Mouse (Mus musculus) thymus, adult 18-20 months (tissue): ENCODE measurements around the gene Gm7879.
A peak's percentile ranks its signal among the peaks of the same experiment; 100 is the strongest.
"Not testable (repeated sequence)": the region's sequence is repeated elsewhere in the genome, so short reads cannot be mapped to it uniquely, and the experiment has no call there.

Experiments used
- DNase-seq, 2 experiments: peaks; one replicate each; pipeline ENCODE4 v3.0.0; 2022; ENCODE audit warnings: mixed read lengths in 2 of 2

Gene Gm7879

GRCm38 (mm10) chr5:43912844-43913243 lies at the start of gene Gm7879:
TSS of gene Gm7879 (plus strand) at chr5:43913144.
- DNase-seq = not testable (repeated sequence)

DNA sequence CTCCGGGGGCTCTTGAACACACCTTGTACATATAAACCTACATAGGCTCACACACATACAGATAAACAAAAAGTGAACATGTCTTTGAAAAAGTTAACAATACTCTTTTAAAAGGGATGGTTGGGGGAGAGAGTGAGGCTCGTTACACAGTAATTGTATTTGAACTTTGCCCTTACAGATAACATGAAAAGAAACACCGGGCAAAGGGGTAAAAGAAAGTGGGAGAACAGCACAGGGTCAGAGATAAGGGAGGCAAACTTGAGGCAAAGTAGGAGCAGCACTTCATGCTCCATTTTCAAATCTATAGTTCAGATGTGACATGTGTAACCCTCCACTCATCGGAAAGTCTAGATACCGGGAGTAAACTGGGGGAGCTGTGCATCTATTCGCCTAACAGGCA lies 49.3 kb upstream of the Gm7879 start:
- no peak for DNase-seq

DNA sequence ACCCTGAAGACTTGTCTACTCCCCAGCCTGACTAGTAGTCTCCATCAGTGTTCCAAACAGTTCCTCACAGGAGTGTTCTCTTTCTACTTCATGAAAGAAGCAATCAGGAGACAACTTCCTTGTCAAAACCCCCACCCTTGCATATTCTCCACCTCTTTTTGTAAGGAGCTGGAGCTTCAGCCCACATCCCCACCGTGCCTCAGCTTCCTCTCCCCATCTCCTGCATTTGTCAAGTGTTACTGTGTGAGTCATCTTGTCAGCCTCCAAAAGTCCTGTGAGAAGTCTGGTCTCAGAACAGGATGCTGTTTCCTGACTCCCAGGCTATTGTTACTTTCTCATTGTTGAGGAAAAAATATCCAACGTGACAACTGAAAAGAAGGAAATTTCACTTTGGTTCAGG lies 47.6 kb upstream of the Gm7879 start:
- no peak for DNase-seq

- no peak for DNase-seq
These were observed 44.7 kb upstream of the Gm7879 start, which contains the start of gene Cd38 for GRCm38 (mm10) chr5:43868253-43868652. TSS of gene Cd38 (plus strand) at chr5:43868553.

DNA sequence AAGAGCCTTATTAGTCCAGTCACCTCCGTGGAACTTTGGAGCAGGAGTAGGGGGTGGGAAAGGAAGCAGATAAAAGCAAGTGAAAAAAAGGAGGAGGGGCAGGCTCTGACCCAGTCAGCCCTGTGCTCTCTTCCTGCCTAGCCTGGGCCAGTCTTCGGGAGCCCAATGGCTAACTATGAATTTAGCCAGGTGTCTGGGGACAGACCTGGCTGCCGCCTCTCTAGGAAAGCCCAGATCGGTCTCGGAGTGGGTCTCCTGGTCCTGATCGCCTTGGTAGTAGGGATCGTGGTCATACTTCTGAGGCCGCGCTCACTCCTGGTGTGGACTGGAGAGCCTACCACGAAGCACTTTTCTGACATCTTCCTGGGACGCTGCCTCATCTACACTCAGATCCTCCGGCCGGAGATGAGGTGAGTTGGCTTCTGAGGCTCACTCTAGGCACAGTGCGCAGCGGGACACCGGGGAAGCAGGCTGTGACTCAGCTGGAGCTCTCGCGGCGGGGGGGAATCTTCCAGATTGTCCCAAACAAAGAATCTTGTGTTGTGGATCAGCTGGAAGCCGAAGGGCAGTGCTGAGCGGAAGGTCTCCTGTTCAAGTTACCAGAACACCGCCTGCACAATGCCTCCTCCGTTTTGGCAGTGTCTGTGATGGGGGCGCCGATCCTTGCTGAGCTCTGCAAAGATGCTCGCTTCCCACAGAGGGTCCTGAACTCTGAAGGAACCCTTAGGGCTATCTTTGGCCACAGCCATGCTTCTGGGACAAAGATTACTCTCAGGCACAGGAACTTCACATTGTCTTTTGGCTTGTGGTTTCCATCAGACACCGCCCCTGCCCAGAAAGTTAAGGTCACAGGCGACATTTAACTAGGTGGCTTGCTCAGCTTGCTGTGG lies 44.0 kb upstream of the Gm7879 start:
- peak; percentile 5 to 6 for DNase-seq

DNA sequence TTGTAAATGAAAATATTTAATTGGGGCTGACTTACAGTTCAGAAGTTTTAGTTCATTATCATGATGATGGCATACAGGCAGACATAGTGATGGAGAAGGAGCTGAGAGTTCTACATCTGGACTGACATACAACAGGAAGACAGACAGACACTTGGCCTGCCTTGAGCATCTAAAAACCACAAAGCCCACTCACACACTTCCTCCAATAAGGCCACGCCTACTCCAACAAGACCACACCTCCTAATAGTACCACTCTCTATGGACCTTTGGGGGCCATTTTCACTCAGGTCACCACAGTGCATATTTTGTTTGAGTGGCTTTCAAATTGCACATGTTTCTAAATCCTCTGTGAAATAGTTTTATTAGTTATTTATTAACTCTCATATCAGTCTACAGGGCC lies 41.1 kb upstream of the Gm7879 start:
- DNase-seq = no peak

DNA sequence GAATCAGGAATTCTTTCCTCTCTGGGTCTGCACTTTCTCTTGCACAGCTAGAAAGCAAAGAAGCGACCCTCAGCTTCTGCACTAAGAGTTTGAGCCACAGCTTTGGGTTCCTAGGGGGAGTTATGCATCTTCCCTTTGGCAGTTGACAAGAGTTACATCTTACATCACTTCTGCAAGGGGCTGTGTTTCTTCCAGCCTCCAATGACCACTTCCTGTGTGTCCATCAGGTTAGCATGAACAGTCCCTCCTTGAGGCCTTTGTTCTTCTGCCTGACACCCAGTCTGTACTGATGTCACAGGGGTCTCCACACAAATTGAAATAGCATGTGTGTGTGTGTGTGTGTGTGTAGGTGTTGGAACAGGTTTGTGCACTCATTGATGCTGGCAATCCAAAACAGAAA lies 40.3 kb upstream of the Gm7879 start:
- no peak for DNase-seq

DNA sequence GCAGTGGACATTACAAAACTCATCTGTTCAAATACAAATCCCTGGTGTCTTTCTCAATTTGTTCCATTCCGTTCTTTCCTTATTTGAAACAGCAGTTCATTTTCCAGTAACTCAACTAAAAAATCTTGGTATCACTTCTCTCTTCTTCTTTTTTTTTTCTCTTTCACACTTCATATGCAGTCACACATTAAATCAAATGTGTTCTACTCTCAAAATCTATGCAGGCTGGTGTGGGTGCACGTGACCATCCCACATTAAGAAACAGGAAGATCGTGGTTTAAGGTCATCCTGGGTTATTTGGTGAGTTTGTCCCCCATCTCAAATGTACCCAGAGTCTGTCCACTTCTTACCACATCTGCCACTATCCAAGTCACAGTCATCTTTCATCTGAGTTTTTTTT lies 30.9 kb upstream of the Gm7879 start:
- no peak for DNase-seq

DNA sequence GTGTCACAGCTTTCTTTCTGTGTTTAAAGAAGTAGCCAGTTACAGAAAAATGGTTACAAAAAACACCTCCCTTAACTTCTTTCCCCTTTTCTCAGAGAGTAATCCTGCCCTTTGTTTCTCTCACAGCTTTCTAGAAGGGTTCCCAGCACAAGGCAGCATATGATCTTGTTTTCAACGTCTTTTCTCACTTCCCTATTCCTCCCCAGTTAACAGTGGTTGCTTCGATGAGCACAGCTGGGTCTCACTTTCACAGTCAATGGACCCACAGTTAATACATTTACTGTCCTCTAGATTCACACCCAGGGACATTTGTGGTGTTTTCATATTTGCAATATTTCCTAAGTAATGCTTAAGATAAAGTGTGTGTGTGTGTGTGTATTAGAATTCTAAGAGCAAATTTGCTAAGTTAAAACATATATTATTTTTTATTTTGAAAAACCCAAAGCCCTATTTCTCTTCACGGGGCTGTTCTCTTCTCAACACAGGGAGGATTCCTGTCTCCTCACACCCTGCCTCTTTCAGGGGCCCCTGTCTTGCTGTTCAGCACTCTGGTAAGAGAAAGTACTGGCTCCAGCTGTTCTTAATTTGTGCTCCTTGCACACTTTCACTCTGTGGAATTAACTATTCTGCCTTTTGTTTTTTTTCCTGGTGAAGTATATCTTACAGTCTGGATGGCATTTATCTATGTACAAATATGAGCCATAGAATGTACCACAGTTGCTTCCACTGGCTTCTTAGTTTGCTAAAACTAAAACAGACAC lies 27.7 kb upstream of the Gm7879 start:
- DNase-seq = no peak

DNA sequence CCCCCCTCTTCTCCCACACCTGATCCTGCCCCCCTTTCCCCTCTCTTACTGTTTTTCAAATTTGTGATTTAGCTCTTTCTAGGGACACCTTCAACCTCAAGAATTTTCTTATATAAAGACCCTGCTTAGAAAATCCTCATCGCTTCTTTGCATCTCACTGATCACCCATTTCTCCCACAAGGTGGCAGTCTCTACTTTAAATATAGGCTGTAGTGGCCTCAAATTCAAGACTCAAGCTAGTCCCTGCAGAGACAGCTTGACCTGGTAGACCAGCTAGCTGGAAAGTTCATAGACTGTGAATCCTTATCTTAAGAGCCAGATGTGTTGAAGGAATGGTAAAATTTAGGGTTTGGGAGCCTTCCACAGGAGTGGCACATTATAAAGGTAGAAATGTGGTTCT lies 20.6 kb upstream of the Gm7879 start:
- DNase-seq = no peak

DNA sequence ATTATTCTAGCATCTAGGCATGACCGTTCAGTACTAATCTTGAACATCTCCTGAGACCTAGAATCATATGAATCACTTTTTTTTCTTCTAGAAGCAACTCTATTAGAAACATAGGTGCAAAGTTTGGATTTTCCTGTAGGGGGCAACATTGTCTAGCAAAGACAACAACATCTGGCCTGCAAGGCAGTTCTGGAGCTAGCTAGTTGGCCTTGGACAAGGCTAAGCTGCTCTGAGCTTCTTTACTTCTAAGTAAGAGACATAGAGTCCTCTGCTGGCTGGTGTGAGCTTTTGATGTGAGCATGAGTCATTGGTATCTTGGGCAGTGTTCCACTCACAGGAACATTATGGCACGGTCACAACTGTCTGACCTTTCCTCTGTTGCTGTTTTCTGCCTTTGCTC lies 18.8 kb upstream of the Gm7879 start:
- DNase-seq = no peak

- DNase-seq = no peak
These were observed 17.0 kb upstream of the Gm7879 start for GRCm38 (mm10) chr5:43895931-43896330.

DNA sequence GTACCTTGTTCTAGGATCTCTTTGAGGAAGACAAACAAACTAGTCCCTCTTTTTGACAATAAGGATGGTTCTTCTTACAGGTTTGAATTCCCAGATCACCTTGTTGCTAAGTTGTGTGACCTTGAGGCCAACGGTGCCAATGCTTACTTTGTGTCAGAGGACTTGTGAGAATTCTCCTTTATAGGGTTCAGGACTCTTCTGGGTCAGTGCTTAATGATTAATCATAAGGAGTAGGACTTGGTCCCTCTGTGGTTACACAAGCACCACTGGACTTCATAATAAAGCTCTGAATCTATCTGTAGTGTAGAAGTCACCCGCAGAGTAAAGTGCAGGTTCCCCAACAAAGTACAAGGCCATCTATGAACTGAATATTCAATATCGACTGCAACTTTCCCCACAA lies 8.3 kb upstream of the Gm7879 start:
- DNase-seq = no peak

- DNase-seq = no peak
These were observed 3.7 kb upstream of the Gm7879 start for GRCm38 (mm10) chr5:43909213-43909612.

DNA sequence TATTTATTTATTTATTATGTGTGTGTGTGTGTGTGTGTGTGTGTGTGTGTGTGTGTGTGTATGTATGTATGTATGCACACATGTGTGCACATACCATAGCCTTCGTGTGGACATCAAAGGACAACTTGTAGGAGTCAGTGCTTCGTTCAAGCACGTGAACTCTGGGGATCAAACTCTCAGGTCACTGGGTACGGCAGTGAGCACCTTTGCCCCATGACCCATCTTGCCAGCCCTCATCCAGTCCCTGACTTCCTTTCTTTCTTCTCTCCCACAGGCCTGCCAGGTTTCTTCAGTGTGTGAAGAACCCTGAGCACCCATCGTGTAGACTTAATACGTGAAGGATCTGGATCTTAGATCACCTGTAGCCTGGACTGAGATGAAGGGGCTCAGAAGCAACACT lies 2.9 kb upstream of the Gm7879 start:
- DNase-seq = no peak

GRCm38 (mm10) chr5:43915261-43915886 lies 2.4 kb downstream of the Gm7879 start:
- no peak for DNase-seq

- no peak for DNase-seq
These were observed 8.9 kb downstream of the Gm7879 start for GRCm38 (mm10) chr5:43921877-43922276.

DNA sequence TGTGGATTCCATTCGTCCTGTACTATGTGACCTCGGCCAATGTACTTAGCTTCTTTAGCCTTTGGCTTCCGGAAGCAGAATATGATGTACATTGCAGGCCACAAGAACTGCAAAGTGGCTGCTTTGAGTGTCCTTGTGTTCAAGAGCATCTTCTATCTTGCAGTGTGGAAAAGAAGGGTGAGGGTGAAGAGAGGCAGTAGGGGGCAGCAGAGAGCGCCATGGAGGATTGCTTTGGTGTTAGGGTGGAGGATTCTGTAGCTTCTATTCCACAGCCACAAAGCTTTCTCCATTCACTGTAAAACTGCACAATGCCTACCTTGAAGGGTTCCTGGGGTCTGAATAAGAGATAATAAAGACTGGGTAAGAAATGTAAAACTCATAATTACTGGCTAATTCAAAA lies 11.0 kb downstream of the Gm7879 start:
- DNase-seq = peak; percentile 10 to 33

GRCm38 (mm10) chr5:43927729-43928128 lies 14.8 kb downstream of the Gm7879 start:
- DNase-seq = no peak

DNA sequence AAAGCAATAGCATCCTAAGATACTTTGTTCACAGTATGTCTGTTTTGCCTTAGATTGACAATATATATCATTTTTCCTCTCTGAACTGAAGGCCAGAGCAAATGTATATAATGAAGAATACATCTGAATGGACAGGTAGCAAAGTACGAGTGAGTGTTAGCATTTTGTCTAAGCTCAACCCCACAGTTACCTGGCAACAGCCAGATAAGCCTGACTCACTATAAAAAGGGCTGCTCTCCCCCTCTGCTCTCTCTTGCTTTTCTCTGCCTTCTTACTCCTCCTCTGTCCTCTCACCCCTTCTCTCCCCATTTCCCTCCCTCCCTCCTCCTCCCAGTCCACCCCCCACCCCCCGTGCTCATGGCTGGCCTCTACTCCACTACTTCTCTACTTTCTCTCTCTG lies 20.3 kb downstream of the Gm7879 start:
- DNase-seq = no peak

- no peak for DNase-seq
These were observed 34.5 kb downstream of the Gm7879 start for GRCm38 (mm10) chr5:43947330-43947977.

DNA sequence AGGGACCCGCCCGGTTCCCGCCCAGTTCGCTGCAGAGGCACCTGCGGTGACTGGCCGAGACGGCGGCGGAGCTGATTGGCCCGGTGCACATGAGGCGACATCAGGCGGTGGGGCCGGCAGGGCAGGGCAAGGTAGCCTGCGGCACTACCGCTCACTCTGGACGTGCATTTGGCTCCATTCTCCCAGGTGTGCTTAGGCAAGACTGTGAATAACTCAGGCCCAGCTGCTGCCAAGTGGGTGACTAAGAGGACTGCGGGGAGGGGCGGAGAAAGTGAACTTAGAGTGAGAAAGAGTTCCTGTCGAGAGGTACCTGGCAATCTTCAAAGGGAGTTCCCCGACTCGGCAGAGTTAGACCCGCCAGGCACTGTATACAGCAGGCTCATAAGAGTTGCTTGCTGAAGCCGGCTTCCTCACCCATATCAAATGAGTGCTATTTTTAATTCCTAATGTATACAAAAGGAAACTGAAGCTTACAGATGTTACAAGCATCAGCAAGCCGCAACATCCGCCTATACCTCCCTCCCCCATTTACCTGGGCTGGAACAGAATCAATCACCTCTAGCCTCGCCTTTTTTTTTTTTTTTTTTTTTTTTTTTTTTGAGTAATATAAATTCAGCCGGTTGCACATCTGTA lies 35.3 kb downstream of the Gm7879 start:
- DNase-seq = peak; percentile 69 to 82
